Mouse (Mus musculus) liver, postnatal 0 days (tissue): ENCODE measurements around the gene Gtf2a1. TPM values are rescaled to one million over a fixed set of nuclear protein-coding genes. Genes with fewer than 3 reads are reported as not detected.

Experiments used
- ATAC-seq: fragments of 200-750 bp; cut with Nextera tagmentation; 2 replicates; pipeline ENCODE4 v1.8.0; 2017; ENCODE audit warnings: mild to moderate bottlenecking, moderate library complexity
- DNase-seq: peaks from one replicate; pipeline ENCODE4 v3.0.0-alpha.2; 2016
- H3K27ac ChIP-seq: fragments of 300-500 bp; sonication (generic); 2 replicates; pipeline ENCODE4 v1.5.1; 2014; ENCODE audit warnings: antibody characterized with exemption, moderate library complexity, mild to moderate bottlenecking, low read depth
- H3K27me3 ChIP-seq: fragments of 300-500 bp; sonication (generic); 2 replicates; pipeline ENCODE4 v1.6.1; 2014; ENCODE audit warnings: low read length, control low read depth, mixed read lengths; ENCODE audit not compliant: insufficient read depth
- H3K36me3 ChIP-seq: fragments of 300-500 bp; sonication (generic); replicated peaks from 2 replicates; pipeline ENCODE4 v1.6.1; 2014; ENCODE audit warnings: mild to moderate bottlenecking, control low read depth, low read length, moderate library complexity, mixed read lengths; ENCODE audit not compliant: insufficient read depth
- H3K4me1 ChIP-seq: fragments of 300-500 bp; sonication (generic); 2 replicates; pipeline ENCODE4 v1.6.1; 2014; ENCODE audit warnings: antibody characterized with exemption, mild to moderate bottlenecking, control low read depth; ENCODE audit not compliant: insufficient read depth
- H3K4me2 ChIP-seq: fragments of 300-500 bp; sonication (generic); 2 replicates; pipeline ENCODE4 v1.6.1; 2014; ENCODE audit warnings: low read depth, mild to moderate bottlenecking, low read length, moderate library complexity, mixed read lengths
- H3K4me3 ChIP-seq: fragments of 300-500 bp; sonication (generic); 2 replicates; pipeline ENCODE4 v1.5.1; 2014; ENCODE audit warnings: low read depth, low read length
- H3K9ac ChIP-seq: fragments of 300-500 bp; sonication (generic); replicated peaks from 2 replicates; pipeline ENCODE4 v1.6.1; 2014; ENCODE audit warnings: mild to moderate bottlenecking, moderate library complexity
- H3K9me3 ChIP-seq: fragments of 300-500 bp; sonication (generic); 2 replicates; pipeline ENCODE4 v1.6.1; 2016; ENCODE audit warnings: mild to moderate bottlenecking, control low read depth, low read length, mixed read lengths
- CTCF ChIP-seq: sonication (generic); IDR thresholded peaks from 2 replicates; pipeline ENCODE4 v1.5.1; 2016; ENCODE audit warnings: antibody characterized with exemption, low read depth
- EP300 ChIP-seq: IDR thresholded peaks from 2 replicates; pipeline ENCODE4 v1.6.1; 2016; ENCODE audit warnings: antibody characterized with exemption, low read depth, mild to moderate bottlenecking
- WGBS: fragments of 180-500 bp; shearing (Covaris S2); extraction: QIAGEN DNeasy Blood & Tissue Kit; methylation state at CpG from one replicate; pipeline ENCODE4 v1.1.7; 2014; ENCODE audit not compliant: insufficient replicate concordance; 5-methylcytosine and 5-hydroxymethylcytosine counted together
- polyA plus RNA-seq: library from polyadenylated mRNA; unstranded; fragments of >200 nt; fragmentation: Nextera tagmentation; extraction: Ambion mirVana; gene quantifications from 2 replicates; pipeline ENCODE4 v1.2.1, GENCODE M21; 2015

Gtf2a1 gene
- polyA plus RNA-seq, 1 experiment from 2014 or later: 13.4 TPM

DNA sequence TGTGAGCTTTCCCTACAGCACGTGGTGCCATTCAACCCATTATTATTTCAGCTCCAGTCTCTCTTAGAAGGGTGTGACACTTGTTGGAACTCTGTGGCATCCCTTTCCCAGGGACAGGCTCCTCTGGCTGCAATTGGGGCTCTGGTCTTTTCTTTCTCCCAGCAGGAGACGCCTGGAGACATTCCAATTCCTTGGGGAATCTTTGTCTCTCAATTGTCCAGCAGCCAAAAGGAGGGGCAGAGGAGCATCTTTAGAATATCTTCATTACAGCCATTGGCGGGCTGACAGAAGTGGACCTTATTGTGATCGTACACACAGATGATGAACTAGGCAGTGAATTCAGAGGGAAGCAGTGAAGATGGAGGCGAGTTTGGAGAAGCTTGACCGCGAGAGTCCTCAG lies 17.4 kb upstream of the Gtf2a1 start:
- ATAC-seq: no peak

DNA sequence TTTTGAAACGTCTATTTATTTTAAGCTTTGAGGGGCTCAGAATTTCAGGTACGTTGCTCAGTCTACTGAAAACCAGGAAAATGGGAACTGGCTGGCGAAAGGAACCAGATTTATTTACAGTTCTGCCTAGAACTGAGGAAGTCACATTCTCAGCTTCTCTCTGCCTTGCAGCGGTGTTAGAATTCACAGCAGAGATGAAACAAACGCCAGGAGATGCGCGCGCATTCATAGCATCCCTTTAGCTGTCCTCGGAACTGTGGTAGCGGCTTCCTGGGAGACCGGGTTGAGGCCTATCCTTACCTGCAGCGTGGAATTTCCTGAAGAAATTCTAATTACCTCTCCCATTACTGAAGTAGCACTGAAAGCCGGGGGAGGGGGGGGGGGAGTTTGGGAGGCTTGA lies 16.4 kb upstream of the Gtf2a1 start:
- ATAC-seq (no peak), DNase-seq (no peak)
- no peaks in the 10 kb centered on the region for H3K36me3 ChIP-seq
- H3K27ac ChIP-seq: no peak overlapping the region
- no peak overlapping the region for H3K4me3 ChIP-seq
- H3K9me3 ChIP-seq: no peaks in the 10 kb centered on the region
- no peaks in the 10 kb centered on the region for H3K4me1 ChIP-seq
- no peaks in the 10 kb centered on the region for H3K27me3 ChIP-seq
- 80% methylated on average over 13 of the region's 13 CpGs for WGBS
- TF ChIP-seq EP300 (no peak), CTCF (no peak)
- H3K4me2 ChIP-seq: no peak overlapping the region
- no peak overlapping the region for H3K9ac ChIP-seq

More for the DNA sequence above, 17.4 kb upstream of the Gtf2a1 start:
- no peak overlapping the region for H3K4me2 ChIP-seq
- no peak overlapping the region for H3K9ac ChIP-seq
- WGBS: 70% methylated on average over 7 of the region's 7 CpGs
- no peaks in the 10 kb centered on the region for H3K4me1 ChIP-seq
- DNase-seq: no peak
- TF ChIP-seq EP300: no peak
- TF ChIP-seq CTCF: no peak
- H3K27ac ChIP-seq: no peak overlapping the region
- H3K27me3 ChIP-seq: no peaks in the 10 kb centered on the region
- no peaks in the 10 kb centered on the region for H3K9me3 ChIP-seq
- no peak overlapping the region for H3K4me3 ChIP-seq
- no peaks in the 10 kb centered on the region for H3K36me3 ChIP-seq

- Histone ChIP-seq H3K4me2 (no peak overlapping the region), H3K4me3 (no peak overlapping the region), H3K4me1 (no peaks in the 10 kb centered on the region), H3K9ac (no peak overlapping the region), H3K27me3 (no peaks in the 10 kb centered on the region), H3K27ac (no peak overlapping the region), H3K9me3 (no peaks in the 10 kb centered on the region), H3K36me3 (no peaks in the 10 kb centered on the region)
- TF ChIP-seq CTCF: no peak
- no peak for TF ChIP-seq EP300
- whole genome bisulfite sequencing: 47% methylated on average over 6 of the region's 6 CpGs
- ATAC-seq (no peak), DNase-seq (no peak)
These were observed 14.3 kb upstream of the Gtf2a1 start for GRCm38 (mm10) chr12:91604600-91604999.

DNA sequence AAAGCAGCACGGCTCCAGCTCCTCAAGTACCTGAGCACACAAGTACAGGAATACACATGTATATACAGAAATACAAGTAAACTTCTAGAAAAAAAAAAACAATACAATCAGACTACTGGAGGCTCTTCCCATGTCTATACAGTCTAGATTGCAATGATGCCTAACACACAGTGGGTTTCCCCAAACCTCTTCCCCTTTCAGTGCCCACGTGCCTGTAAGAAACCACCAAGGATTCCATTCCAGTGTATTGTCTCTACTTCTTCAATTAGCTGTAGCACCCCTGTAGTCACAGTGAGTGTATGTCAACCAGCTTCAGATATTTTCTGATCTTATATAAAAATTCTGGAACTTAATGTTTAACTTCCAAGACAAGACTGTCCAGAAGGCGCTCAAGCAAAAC lies 1.8 kb upstream of the Gtf2a1 start:
- no peak overlapping the region for H3K4me3 ChIP-seq
- no peak overlapping the region for H3K27ac ChIP-seq
- TF ChIP-seq CTCF (no peak), EP300 (no peak)
- no peaks in the 10 kb centered on the region for H3K9me3 ChIP-seq
- H3K9ac ChIP-seq: no peak overlapping the region
- DNase-seq (no peak), ATAC-seq (no peak)
- no peak overlapping the region for H3K4me2 ChIP-seq
- no peaks in the 10 kb centered on the region for H3K27me3 ChIP-seq
- WGBS: 80% methylated on average over 3 of the region's 3 CpGs
- peaks cover 16% of the 10 kb centered on the region for H3K4me1 ChIP-seq
- H3K36me3 ChIP-seq: no peaks in the 10 kb centered on the region

DNA sequence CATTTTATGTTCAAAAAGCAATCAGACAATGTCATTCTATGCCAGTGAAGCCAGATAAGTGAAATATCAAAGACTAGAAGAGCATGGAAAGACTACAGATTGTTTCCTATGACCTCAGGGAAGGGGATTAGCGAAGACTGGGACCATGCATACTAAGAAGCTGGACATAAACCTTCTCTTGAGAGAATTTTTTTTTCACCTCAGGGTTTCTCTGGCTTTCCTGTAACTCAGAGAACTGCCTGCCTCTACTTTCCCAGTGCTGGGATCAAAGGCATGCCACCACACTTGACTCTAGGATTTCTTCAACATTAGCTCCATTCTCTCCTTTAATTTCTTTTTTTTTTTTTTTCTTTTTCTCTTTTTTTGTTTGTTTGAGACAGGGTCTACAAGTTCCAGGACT lies 904 bp upstream of the Gtf2a1 start:
- WGBS: 89% methylated on average over 1 of the region's 1 CpGs

DNA sequence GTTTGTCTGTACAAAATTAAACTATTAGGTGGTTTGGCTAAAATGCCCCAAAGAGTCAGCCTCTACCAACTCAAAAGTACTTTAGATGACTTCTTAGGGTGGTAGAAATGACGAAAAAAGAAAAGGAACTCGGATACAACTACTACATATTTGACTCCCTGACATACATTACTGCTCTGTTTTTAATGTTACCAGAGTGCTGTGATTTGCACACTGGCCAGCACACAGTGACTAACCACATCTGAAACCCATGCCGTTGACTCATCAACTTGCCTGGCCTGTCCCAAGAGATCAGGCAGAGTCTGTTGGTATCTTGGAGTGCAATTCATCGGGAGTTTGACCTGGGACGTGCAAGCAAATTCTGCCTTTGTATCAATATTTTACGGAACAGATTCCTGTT lies 429 bp upstream of the Gtf2a1 start:
- Histone ChIP-seq H3K36me3 (peaks cover 3% of the 10 kb centered on the region; the same call in 1 of the 2 replicates), H3K4me3 (peak overlapping the region; percentile 93), H3K9me3 (no peaks in the 10 kb centered on the region), H3K4me2 (peak overlapping the region; percentile 76), H3K27me3 (no peaks in the 10 kb centered on the region), H3K9ac (peak overlapping the region; percentile 63), H3K4me1 (peaks cover 20% of the 10 kb centered on the region), H3K27ac (peak overlapping the region; percentile 92)
- no peak for TF ChIP-seq CTCF
- peak; percentile 42 for TF ChIP-seq EP300
- WGBS: 20% methylated on average over 6 of the region's 6 CpGs
- DNase-seq: peak; percentile 27
- peak; percentile 14 for ATAC-seq

More for the DNA sequence above, 904 bp upstream of the Gtf2a1 start:
- no peaks in the 10 kb centered on the region for H3K9me3 ChIP-seq
- peaks cover 20% of the 10 kb centered on the region for H3K4me1 ChIP-seq
- peak overlapping the region; percentile 92 for H3K27ac ChIP-seq
- H3K4me2 ChIP-seq: peak overlapping the region; percentile 76
- TF ChIP-seq CTCF: no peak
- no peak for TF ChIP-seq EP300
- no peaks in the 10 kb centered on the region for H3K36me3 ChIP-seq
- DNase-seq (no peak), ATAC-seq (no peak)
- no peak overlapping the region for H3K9ac ChIP-seq
- H3K27me3 ChIP-seq: no peaks in the 10 kb centered on the region
- H3K4me3 ChIP-seq: no peak overlapping the region

DNA sequence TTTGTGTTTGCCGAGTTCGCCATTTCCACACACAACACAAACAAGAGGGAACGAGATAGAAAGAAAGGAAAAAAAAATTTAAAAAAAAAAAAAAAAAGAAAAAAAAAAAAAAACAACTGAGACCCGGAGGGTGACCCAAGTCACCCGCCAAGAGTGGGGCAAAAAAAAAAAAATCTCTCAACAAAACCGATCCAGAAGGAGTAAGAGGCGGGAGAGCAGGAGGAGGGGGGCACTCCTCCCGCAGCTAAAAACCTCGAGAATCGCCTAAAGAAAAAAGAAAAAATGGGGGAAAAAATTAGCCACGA lies 793 bp downstream of the Gtf2a1 start:
- H3K27me3 ChIP-seq: no peaks in the 10 kb centered on the region
- H3K36me3 ChIP-seq: peaks cover 9% of the 10 kb centered on the region
- H3K9me3 ChIP-seq: no peaks in the 10 kb centered on the region
- H3K4me1 ChIP-seq: peaks cover 22% of the 10 kb centered on the region
- peak overlapping the region; percentile 93 for H3K4me3 ChIP-seq
- H3K4me2 ChIP-seq: peak overlapping the region; percentile 73
- 0% methylated on average over 11 of the region's 11 CpGs for WGBS
- DNase-seq (no peak), ATAC-seq (no peak)
- peak overlapping the region; percentile 100 for H3K27ac ChIP-seq
- no peak for TF ChIP-seq CTCF
- TF ChIP-seq EP300: no peak
- peak overlapping the region; percentile 100 for H3K9ac ChIP-seq
